Mouse (Mus musculus) c-Kit-negative CD71-positive TER-119-positive erythroid progenitor cells, embryonic 14.5 days (primary cell): ENCODE results near the gene Bcl11a.

Experiments used
- DNase-seq: peaks from one replicate; pipeline ENCODE4 v3.0.0-alpha.2; 2013; ENCODE audit warnings: low read depth, low spot score

The Bcl11a gene

DNA sequence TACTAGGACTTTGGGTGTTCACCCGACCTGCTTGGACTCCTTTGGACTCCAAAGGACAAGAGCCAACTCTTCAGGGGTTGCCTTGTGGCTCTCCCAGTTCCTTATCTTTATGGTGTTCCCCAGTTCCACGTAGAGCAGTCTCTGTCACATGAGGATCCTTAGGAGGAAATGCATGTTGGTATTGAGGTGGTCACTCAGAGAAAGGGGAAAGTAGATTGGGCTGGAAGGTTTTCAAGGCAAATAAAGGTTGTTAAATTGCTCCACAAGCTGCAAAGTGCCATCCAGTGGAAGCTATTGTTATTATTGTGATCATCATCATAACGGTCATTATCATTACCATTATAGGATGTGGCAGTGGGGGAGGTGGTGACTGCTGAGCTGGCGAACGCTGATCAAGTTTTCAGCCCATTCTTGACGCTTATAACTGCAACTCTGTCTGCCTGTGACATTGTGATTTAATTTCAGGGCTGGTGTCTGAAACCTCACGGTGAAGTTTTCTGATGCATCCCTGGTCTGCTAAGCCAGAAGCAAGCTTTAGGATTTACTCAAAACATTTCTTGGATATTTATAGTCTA, 52.4 kb downstream of the Bcl11a start:
- DNase-seq: no peak

DNA sequence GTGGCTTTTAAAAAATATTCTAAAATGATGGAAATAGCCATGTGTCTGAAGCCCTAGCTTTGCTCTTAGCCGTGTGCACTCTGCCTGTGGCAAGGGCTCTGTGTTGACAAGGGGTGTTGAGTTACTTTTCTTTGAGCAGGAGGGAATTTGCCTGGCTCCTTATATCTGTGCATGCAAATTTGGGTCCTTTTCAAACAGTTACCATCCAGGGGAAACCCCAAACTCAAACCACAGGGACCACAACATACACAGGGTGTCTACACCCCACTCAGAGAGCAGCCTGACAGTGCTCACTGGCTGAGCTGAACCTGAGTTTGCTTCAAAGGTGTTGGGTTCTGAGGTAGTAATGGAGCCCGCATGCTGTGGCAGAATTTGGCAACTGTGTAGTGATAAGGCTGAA, 54.0 kb downstream of the Bcl11a start:
- DNase-seq: no peak

GRCm38 (mm10) chr11:24132358-24132757, 54.5 kb downstream of the Bcl11a start:
- no peak for DNase-seq

DNA sequence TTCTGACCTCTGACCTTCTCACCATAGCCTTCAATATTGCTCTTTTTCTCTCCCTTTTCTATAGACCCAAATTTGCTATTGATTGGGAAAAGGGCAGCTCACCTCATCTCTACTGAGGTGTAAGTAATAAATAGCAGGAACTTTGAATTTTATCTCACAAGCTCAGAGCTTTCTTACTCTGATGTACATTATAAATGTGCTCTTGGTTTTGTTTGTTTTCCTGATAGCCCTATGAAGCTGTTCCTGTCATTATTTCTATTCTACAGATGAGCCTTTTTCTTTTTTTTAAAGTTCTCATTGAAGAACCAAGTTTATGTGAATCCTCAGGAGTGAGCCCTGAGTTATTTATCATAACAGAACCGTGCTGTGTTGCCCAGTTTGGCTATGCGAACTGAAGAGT, 55.0 kb downstream of the Bcl11a start:
- no peak for DNase-seq

DNA sequence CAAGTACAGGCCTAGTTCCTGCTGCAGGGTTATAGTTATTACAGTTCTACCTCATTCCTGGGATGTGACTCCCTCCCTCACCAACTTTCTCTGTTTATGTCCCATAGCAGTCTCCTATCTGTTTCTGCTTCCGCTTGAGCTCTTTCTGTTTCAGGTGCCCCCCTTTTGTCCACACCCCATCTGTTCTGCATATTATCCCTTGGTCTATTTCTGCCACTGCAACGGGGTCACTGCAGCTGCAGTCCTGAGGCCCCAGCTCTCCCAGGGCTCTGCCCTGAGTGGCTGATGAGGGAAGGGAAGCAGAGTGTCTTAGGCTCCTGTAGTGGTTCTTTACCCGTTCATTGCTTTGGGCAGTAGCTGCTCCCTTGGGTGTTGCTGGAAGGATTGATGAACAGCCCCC, 55.6 kb downstream of the Bcl11a start:
- DNase-seq: no peak

GRCm38 (mm10) chr11:24133928-24134327, 56.1 kb downstream of the Bcl11a start:
- no peak for DNase-seq

DNA sequence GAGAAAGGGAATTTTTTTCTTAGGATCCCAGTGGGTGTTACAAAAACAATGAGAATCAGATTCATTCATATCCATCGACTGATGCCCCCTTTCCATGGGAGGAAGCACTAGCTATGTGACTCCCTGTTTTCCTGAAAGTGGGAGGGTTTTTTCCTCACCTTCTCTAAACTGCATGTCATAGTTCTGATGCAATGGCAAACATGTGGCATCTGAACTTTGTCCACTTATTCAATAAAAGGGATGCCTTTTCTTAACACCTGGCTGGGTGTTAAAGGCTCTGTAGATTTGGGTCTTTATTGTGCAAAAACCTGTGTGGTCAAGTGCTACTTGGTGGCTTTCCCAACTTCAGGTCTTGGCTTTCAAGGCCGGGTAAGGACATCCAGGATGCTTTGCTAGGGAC, 57.4 kb downstream of the Bcl11a start:
- no peak for DNase-seq

GRCm38 (mm10) chr11:24136084-24136785, 58.4 kb downstream of the Bcl11a start:
- DNase-seq: peak; percentile 53

- DNase-seq: no peak
Measured at GRCm38 (mm10) chr11:24137891-24138290, 60.0 kb downstream of the Bcl11a start.

DNA sequence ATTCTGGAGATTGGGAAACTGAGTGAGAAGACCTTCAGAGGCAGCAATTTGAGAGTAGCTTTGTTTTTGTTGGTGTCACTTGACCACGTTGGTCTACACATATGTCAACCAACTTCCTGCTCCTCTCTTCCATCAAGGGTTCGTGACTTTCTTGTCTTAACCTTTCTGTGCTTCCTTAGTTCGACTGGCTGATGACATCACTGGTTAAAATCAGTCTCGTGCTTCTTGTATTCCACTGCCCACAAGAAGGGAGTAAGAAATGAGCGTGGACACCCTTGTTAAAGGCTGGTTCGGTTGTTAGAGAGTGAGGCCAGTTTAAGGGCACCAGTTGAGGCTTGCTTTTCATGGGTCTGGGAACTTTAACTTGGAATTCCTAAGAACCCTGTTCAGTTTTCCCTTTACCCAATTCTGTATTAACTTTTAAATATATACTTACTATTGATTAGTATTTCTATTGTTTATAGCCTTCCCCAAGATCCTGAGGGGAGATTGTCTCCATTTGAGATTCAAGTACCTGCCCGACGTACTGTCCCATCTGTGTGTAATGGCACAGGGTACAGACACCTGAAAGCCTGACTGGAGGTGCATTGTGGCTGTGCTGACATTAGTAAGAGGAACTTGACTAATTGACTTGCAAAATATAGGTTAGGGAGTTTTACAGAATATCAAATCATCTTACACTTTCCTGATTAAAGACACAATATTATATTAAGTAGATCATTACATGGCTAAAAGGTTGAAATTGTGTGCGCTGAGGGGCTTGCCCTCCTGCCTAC, 60.9 kb downstream of the Bcl11a start:
- no peak for DNase-seq

DNA sequence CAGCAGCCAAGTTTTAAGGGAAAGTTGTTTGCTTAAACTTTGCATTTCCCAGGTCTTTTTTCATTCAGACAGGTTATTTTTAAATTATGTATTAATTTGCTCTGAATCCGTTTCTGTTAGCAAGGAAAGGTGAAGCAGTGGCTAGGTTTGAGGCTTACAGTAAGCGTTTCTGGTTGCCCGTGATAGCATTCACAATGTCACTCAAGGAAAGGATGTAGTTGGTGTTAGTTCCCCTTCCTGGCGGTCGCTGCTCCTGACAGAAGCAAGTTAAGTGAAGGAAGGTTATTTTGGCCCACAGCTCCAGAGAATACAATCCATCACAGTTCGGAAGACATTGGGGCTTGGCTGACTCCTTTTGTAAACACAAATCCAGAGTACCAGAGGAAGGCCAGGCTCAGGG, 61.6 kb downstream of the Bcl11a start:
- DNase-seq: no peak

GRCm38 (mm10) chr11:24139952-24140351, 62.1 kb downstream of the Bcl11a start:
- no peak for DNase-seq

DNA sequence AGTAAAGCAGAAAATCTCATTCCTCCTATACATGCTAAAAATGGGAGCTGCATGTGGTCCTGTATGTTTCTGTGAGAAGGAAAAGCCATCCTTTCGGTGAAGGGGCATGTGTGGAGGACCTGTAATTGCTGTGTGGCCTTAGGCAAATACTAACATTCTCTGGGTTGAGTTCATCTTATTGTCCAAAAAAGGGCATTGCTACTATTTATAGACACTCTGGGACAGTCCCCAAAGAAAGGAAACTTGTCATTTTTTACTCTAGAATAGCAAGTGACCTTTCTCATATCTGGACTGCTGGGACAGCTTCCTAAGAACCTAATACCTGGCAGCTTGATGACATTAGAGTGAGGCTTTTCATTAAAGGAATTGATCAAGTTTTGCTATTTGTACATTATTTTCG, 63.1 kb downstream of the Bcl11a start:
- DNase-seq: no peak

GRCm38 (mm10) chr11:24141479-24142251, 63.8 kb downstream of the Bcl11a start:
- no peak for DNase-seq

DNA sequence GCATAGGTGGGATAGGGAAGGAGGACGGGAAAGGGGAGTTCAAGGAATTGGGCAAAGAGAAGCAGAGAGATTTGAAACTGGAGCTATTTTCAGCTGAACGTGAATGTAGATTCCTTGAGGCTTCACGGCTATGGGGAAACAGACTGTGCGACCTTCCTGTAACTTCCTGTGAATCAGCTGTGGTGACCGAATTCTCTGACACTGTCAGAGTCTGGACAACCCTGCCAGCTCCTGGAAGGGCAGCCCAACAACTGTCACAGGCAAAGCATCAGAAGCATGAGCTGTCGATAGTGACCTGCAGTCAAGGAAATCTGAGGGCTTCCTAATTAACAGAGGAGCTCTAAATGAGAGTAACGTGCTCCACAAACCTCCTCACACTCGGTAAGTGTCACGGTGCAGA, 64.5 kb downstream of the Bcl11a start:
- no peak for DNase-seq

DNA sequence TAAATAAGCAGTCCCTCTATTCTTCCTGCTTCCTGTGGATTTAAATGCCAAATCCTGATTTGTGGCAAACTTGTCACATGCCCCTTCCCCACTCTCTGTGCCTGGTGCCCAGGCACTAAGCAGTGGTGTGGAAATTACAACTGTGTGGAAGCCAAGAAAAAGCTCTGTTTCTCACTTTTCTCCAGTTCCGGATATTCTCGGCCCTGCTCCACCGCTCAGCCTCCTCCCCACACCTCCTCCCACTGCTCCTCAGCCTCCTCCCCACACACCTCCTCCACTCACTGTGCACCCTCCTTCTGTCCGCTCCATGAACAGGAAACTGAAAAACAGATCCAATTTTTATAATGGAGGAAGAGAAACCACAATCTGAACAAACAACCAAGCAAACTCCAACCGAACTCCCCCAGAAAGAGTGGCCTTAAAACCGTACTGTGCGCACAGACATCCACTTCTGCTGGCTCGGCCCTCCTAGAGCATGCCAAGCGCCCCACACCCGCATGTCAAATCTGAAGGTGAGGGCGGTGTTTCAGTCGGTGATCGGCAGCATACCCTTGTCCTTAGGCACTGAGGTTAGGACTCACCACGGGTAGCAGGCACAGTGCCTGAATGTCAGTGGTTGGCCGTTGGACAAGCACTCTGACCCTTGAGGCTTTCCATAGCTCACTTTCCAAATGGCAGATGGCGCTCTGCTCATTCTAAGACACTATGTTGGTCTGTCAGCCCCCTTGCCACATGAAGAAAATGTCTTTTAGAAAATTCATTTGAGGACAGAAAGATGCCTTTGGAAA, 66.5 kb downstream of the Bcl11a start:
- DNase-seq: no peak

- DNase-seq: no peak
Measured at GRCm38 (mm10) chr11:24146034-24146433, 68.2 kb downstream of the Bcl11a start.

- no peak for DNase-seq
Measured at GRCm38 (mm10) chr11:24146437-24146836, 68.6 kb downstream of the Bcl11a start.

DNA sequence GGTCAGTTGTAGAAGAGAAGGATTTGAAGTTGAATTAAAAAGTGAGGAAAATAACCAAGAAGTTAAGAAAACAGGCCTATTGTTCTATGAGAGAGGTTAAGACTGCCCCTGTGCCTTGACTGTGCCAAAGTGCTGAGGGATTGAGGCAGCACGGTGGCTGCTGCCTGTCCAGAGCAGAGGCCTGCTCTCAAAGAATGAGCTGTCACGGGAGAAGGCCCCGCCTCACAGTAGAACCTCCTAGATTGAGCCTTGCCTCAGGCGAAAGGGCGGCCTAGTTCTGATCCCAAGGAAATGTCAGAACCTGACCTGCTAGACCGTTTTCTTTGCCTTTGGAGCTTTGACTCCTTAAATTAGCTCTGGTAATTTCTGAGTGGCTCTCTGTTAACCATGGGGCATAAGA, 69.8 kb downstream of the Bcl11a start:
- DNase-seq: no peak

DNA sequence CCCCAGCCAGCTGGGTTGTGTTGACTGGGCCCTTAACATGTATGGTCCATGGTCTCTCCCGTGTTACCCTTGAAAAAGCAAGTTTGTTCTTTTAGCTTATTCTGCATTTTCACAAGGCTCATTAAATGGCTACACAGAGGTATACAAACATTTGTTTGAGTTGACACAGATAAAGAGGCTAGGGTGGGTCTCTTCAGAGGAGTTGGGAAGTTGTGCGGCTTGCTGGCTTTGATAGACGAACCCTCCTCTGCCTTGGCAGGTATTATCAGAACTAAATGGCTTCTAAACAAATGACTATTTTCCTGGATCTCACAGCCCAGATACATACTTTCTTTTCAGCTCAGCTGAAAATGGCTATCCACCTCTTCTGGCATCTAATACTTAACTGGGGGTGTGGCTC, 70.7 kb downstream of the Bcl11a start:
- DNase-seq: no peak

GRCm38 (mm10) chr11:24149462-24150220, 71.8 kb downstream of the Bcl11a start:
- no peak for DNase-seq
